Mouse (Mus musculus) macrophage (primary cell): ENCODE measurements around the gene Ercc5. TPM values are rescaled to one million over a fixed set of nuclear protein-coding genes. Genes with fewer than 3 reads are reported as not detected.

ENCODE experiments used
- H3K27ac ChIP-seq: fragments of 350-480 bp; formaldehyde crosslinking; 2 replicates; pipeline ENCODE4 v1.9.0; 2021
- H3K36me3 ChIP-seq: fragments of 350-480 bp; formaldehyde crosslinking; 2 replicates; pipeline ENCODE4 v1.9.0; 2021; ENCODE audit errors: inconsistent target
- H3K4me3 ChIP-seq: fragments of 350-480 bp; formaldehyde crosslinking; 2 replicates; pipeline ENCODE4 v1.9.0; 2021; ENCODE audit errors: inconsistent target
- H3K79me2 ChIP-seq: fragments of 350-480 bp; formaldehyde crosslinking; 2 replicates; pipeline ENCODE4 v1.9.0; 2021; ENCODE audit errors: inconsistent target
- WGBS: methylation state at CpG from one replicate; pipeline ENCODE4 v1.1.7; 2026; ENCODE audit warnings: inconsistent platforms; ENCODE audit not compliant: missing documents; 5-methylcytosine and 5-hydroxymethylcytosine counted together
- polyA plus RNA-seq: library from polyadenylated mRNA; stranded (reverse); fragments of 250-400 nt; gene quantifications from 3 replicates; pipeline ENCODE4 v1.2.4, GENCODE M21; 2018; ENCODE audit warnings: inconsistent platforms
- total RNA-seq, 78 experiments: library from RNA; depleted of rRNA; stranded (reverse); fragments of 250-400 nt; gene quantifications; 1 replicate in 9 of 78; 2 replicates in 24 of 78; 3 replicates in 43 of 78; 4 replicates in 2 of 78; pipeline ENCODE4 v1.2.4; 2018; ENCODE audit warnings: inconsistent platforms in 56 of 78

Gene Ercc5
- 10 to 100 TPM in 25 of 26 experiments, 1 to 10 TPM in 1; 9.8 to 75.3 (median 43.2) TPM for total RNA-seq (2018; cell fraction: chromatin; rRNA removed)
- 10 to 100 TPM in 2 of 26 experiments, 1 to 10 TPM in 24; 2.6 to 10.8 (median 6.7) TPM for total RNA-seq (2018; cell fraction: cytosol; rRNA removed)
- 10 to 100 TPM in 23 of 26 experiments, 1 to 10 TPM in 3; 5.7 to 49.3 (median 22.8) TPM for total RNA-seq (2018; cell fraction: nucleus; rRNA removed)
- polyA plus RNA-seq: 6.4 to 9.2 TPM (median 8.6 TPM) in 3 replicates

GRCm38 (mm10) chr1:44147563-44148381 lies at the start of gene Ercc5:
TSS of gene Ercc5 (plus strand) at chr1:44147744.
- peaks cover 17% of the 10 kb centered on the region; the same call in 1 of the 2 replicates for H3K79me2 ChIP-seq
- 1% methylated on average over 66 of the region's 66 CpGs for WGBS
- peak within 1 kb of the TSS; percentile 61 for H3K4me3 ChIP-seq
- peak within 1 kb of the TSS; percentile 27; the same call in 1 of the 2 replicates for H3K27ac ChIP-seq
- H3K36me3 ChIP-seq: 0 out of 2 replicates have a peak, but pooled peaks cover 2% of the 10 kb centered on the region

GRCm38 (mm10) chr1:44101448-44102225 lies 45.9 kb upstream of the Ercc5 start:
- WGBS: 1% methylated on average over 53 of the region's 55 CpGs
- H3K36me3 ChIP-seq: no peaks in the 10 kb centered on the region
- H3K27ac ChIP-seq: peak overlapping the region; percentile 22; the same call in 1 of the 2 replicates
- peak overlapping the region; percentile 74 for H3K4me3 ChIP-seq
- H3K79me2 ChIP-seq: peaks cover 46% of the 10 kb centered on the region

GRCm38 (mm10) chr1:44102259-44102717 lies 45.3 kb upstream of the Ercc5 start, which contains the start of gene Tex30:
TSS of gene Tex30 (minus strand) at chr1:44102441.
- Histone ChIP-seq H3K27ac (peak within 1 kb of the TSS; percentile 22; the same call in 1 of the 2 replicates), H3K36me3 (no peaks in the 10 kb centered on the region), H3K79me2 (peaks cover 39% of the 10 kb centered on the region), H3K4me3 (peak within 1 kb of the TSS; percentile 74)
- 1% methylated on average over 55 of the region's 55 CpGs for WGBS

- Histone ChIP-seq H3K79me2 (peaks cover 33% of the 10 kb centered on the region), H3K4me3 (peak overlapping the region; percentile 32; the same call in 1 of the 2 replicates), H3K36me3 (no peaks in the 10 kb centered on the region), H3K27ac (no peak overlapping the region)
- 27% methylated on average over 5 of the region's 5 CpGs for WGBS
These were observed 44.6 kb upstream of the Ercc5 start for GRCm38 (mm10) chr1:44102939-44103338.

GRCm38 (mm10) chr1:44117571-44117970 lies 30.0 kb upstream of the Ercc5 start:
- Histone ChIP-seq H3K79me2 (no peaks in the 10 kb centered on the region), H3K27ac (no peak overlapping the region), H3K4me3 (peak overlapping the region; percentile 67), H3K36me3 (peaks cover 6% of the 10 kb centered on the region; the same call in 1 of the 2 replicates)

GRCm38 (mm10) chr1:44118239-44119054 lies 29.1 kb upstream of the Ercc5 start, which contains the start of the genes Kdelc1 and Bivm:
TSS of gene Kdelc1 (minus strand) at chr1:44118808.
TSS of gene Bivm (plus strand) at chr1:44118957.
- Histone ChIP-seq H3K27ac (peak within 1 kb of the TSS; percentile 60), H3K4me3 (peak within 1 kb of the TSS; percentile 67), H3K79me2 (no peaks in the 10 kb centered on the region), H3K36me3 (no peaks in the 10 kb centered on the region)
- under 1% methylated on average over 39 of the region's 39 CpGs for WGBS

- Histone ChIP-seq H3K4me3 (peak overlapping the region; percentile 67), H3K79me2 (no peaks in the 10 kb centered on the region), H3K27ac (peak overlapping the region; percentile 60), H3K36me3 (no peaks in the 10 kb centered on the region)
- 1% methylated on average over 43 of the region's 43 CpGs for WGBS
These were observed 28.1 kb upstream of the Ercc5 start for GRCm38 (mm10) chr1:44119201-44120073.

- 25% methylated on average over 6 of the region's 6 CpGs for WGBS
- Histone ChIP-seq H3K79me2 (no peaks in the 10 kb centered on the region), H3K36me3 (no peaks in the 10 kb centered on the region), H3K27ac (peak overlapping the region; percentile 60; the same call in 1 of the 2 replicates), H3K4me3 (peak overlapping the region; percentile 67)
These were observed 27.5 kb upstream of the Ercc5 start for GRCm38 (mm10) chr1:44120074-44120406.

GRCm38 (mm10) chr1:44122256-44122655 lies 25.3 kb upstream of the Ercc5 start:
- H3K27ac ChIP-seq: no peak overlapping the region
- no peak overlapping the region for H3K4me3 ChIP-seq
- no peaks in the 10 kb centered on the region for H3K79me2 ChIP-seq
- H3K36me3 ChIP-seq: no peaks in the 10 kb centered on the region
- WGBS: 4% methylated on average over 3 of the region's 3 CpGs

- no peaks in the 10 kb centered on the region for H3K79me2 ChIP-seq
- H3K27ac ChIP-seq: no peak overlapping the region
- 69% methylated on average over 3 of the region's 4 CpGs for WGBS
- H3K36me3 ChIP-seq: peaks cover 7% of the 10 kb centered on the region; the same call in 1 of the 2 replicates
- H3K4me3 ChIP-seq: no peak overlapping the region
These were observed 22.0 kb upstream of the Ercc5 start for GRCm38 (mm10) chr1:44125590-44125989.

GRCm38 (mm10) chr1:44129929-44130581 lies 17.5 kb upstream of the Ercc5 start:
- Histone ChIP-seq H3K27ac (no peak overlapping the region), H3K79me2 (no peaks in the 10 kb centered on the region), H3K4me3 (no peak overlapping the region), H3K36me3 (peaks cover 7% of the 10 kb centered on the region; the same call in 1 of the 2 replicates)
- WGBS: 93% methylated on average over 4 of the region's 4 CpGs

- Histone ChIP-seq H3K4me3 (no peak overlapping the region), H3K79me2 (no peaks in the 10 kb centered on the region), H3K36me3 (peaks cover 4% of the 10 kb centered on the region; the same call in 1 of the 2 replicates), H3K27ac (no peak overlapping the region)
- 90% methylated on average over 4 of the region's 4 CpGs for WGBS
These were observed 7.3 kb upstream of the Ercc5 start for GRCm38 (mm10) chr1:44140232-44140631.
